In genomic region chr7:36656401-36656800, GRCm38 (mm10) we compare ENCODE assay signal across 19 mouse cellular contexts. TPM values are rescaled to one million over a fixed set of nuclear protein-coding genes. Genes with fewer than 3 reads are reported as not detected.
DNase-seq lines count a peak whose midpoint lies in the region; ATAC-seq lines count a peak whose summit lies in the region.
"Had no signal": no experiment of that assay in that cellular context is flagged by ENCODE, and none has a peak within 500 bp of the region (broad histone marks: within the 10 kb centered on the region; RNA-seq: fewer than 3 reads in every experiment).

No protein-coding gene starts in this region.

- ATAC-seq in midbrain, embryonic 11.5 days (ENCODE audit: low FRiP score), result no peak
- no peak for ATAC-seq in midbrain, embryonic 13.5 days
- ATAC-seq: activated CD4-positive, CD25-positive, alpha-beta regulatory T cell, adult 4 months; CD4-positive, CD25-positive, alpha-beta regulatory T cell, adult 4 months; Patski had no signal

- no peak overlapping the region for H3K9ac ChIP-seq in midbrain, embryonic 11.5 days (ENCODE audit: low read length)
- H3K9ac ChIP-seq in midbrain, embryonic 13.5 days (replicated peaks), result no peak overlapping the region

- no peak overlapping the region for H3K4me3 ChIP-seq in midbrain, embryonic 11.5 days (ENCODE audit: low read depth, low read length)
- H3K4me3 ChIP-seq in midbrain, embryonic 13.5 days (replicated peaks), result no peak overlapping the region

- H3K36me3 ChIP-seq in midbrain, embryonic 11.5 days (ENCODE audit: control insufficient read depth, insufficient read depth, low read length), result no peaks in the 10 kb centered on the region
- H3K36me3 ChIP-seq in midbrain, embryonic 13.5 days, result no peaks in the 10 kb centered on the region
- H3K36me3 ChIP-seq: G1E had no signal

- peak; percentile 67 for DNase-seq in heart, adult 11 months
- DNase-seq in heart, adult 9 months (ENCODE audit: low spot score in 2 of 2), result no peak
- DNase-seq in midbrain, embryonic 11.5 days (ENCODE audit: low spot score, missing footprints), result peak; percentile 78
- DNase-seq: adrenal gland, adult 2 months; adrenal gland, adult 8-10 months; adrenal gland, postnatal 10 days; adrenal gland, postnatal 14 days; adrenal gland, postnatal 25 days; adrenal gland, postnatal 36 days; B cell, adult 2 months; cerebellum, adult 11 months; cerebellum, adult 11-12 months; cerebellum, adult 18-20 months had no signal

- H3K9me3 ChIP-seq in midbrain, embryonic 11.5 days (ENCODE audit: control insufficient read depth, low read length), result no peaks in the 10 kb centered on the region
- no peaks in the 10 kb centered on the region for H3K9me3 ChIP-seq in midbrain, embryonic 13.5 days

- H3K4me2 ChIP-seq in midbrain, embryonic 11.5 days, result no peak overlapping the region
- H3K4me2 ChIP-seq in midbrain, embryonic 13.5 days (replicated peaks), result no peak overlapping the region

- H3K27me3 ChIP-seq in midbrain, embryonic 11.5 days (ENCODE audit: control insufficient read depth, insufficient read depth, low read length), result peaks cover 5% of the 10 kb centered on the region; the same call in 1 of the 2 replicates
- peaks cover 4% of the 10 kb centered on the region; the same call in 1 of the 2 replicates for H3K27me3 ChIP-seq in midbrain, embryonic 13.5 days
- H3K27me3 ChIP-seq: CH12.LX, Patski had no signal

- H3K27ac ChIP-seq in midbrain, embryonic 11.5 days (ENCODE audit: low read depth, low read length), result no peak overlapping the region
- no peak overlapping the region for H3K27ac ChIP-seq in midbrain, embryonic 13.5 days

- peaks cover 8% of the 10 kb centered on the region for H3K4me1 ChIP-seq in midbrain, embryonic 11.5 days (ENCODE audit: control insufficient read depth, insufficient read depth, low read length)
- H3K4me1 ChIP-seq in midbrain, embryonic 13.5 days (replicated peaks), result peaks cover 5% of the 10 kb centered on the region; the same call in 1 of the 2 replicates

RNA-seq across cellular contexts. Expression of gene Tshz3, which starts 41.5 kb away (rescaled TPM):
- polyA plus RNA-seq in midbrain, embryonic 11.5 days (2014; fragmentation: Nextera tagmentation; extraction: Ambion mirVana), result 3.2 and 4.1 TPM in 2 replicates
- 7.9 and 9.1 TPM in 2 replicates for polyA plus RNA-seq in midbrain, embryonic 13.5 days (2015; fragmentation: Nextera tagmentation; extraction: Ambion mirVana)
- polyA plus RNA-seq: CD4-positive, CD25-positive, alpha-beta regulatory T cell, adult 4 months; G1E had no signal

Comparison
In these comparisons a context has a peak if more than half of its experiments do, and no peak if none do; other contexts are left out.
1. DNase-seq: peak in heart, adult 11 months (single experiment) and midbrain, embryonic 11.5 days (single experiment); none in heart, adult 9 months (0 of 2).